Comparison of ENCODE assay signal across 14 mouse cellular contexts in genomic region chr10:36803705-36804104, GRCm38 (mm10).
DNase-seq lines count a peak whose midpoint lies in the region; ATAC-seq and TF ChIP-seq lines count a peak whose summit lies in the region.
"Had no signal": no experiment of that assay in that cellular context is flagged by ENCODE, and none has a peak within 500 bp of the region (broad histone marks: within the 10 kb centered on the region; RNA-seq: fewer than 3 reads in every experiment).

No protein-coding gene starts in this region.

- 25% methylated on average over 2 of the region's 2 CpGs for WGBS in kidney, embryonic 14.5 days
- WGBS in hindbrain, postnatal 0 days, result 12% methylated on average over 2 of the region's 2 CpGs
- WGBS in intestine, postnatal 0 days, result 28% methylated on average over 2 of the region's 2 CpGs

- ATAC-seq in kidney, embryonic 14.5 days (ENCODE audit: low FRiP score, low TSS enrichment), result peak; percentile 76; the same call in 1 of the 2 replicates
- 0 out of 2 replicates have a peak, but pooled peaks have one; percentile 51 for ATAC-seq in hindbrain, postnatal 0 days
- ATAC-seq in intestine, postnatal 0 days, result no peak

- no peak overlapping the region for H3K4me2 ChIP-seq in kidney, embryonic 14.5 days (replicated peaks; ENCODE audit: low read depth, low read length)
- no peak overlapping the region for H3K4me2 ChIP-seq in hindbrain, postnatal 0 days (ENCODE audit: low read depth, low read length)
- no peak overlapping the region for H3K4me2 ChIP-seq in intestine, postnatal 0 days (replicated peaks; ENCODE audit: low read depth)
- H3K4me2 ChIP-seq: liver, embryonic 13.5 days had no signal

- no peaks in the 10 kb centered on the region for H3K27me3 ChIP-seq in kidney, embryonic 14.5 days (ENCODE audit: control insufficient read depth, insufficient read depth, low read length)
- H3K27me3 ChIP-seq in hindbrain, postnatal 0 days (ENCODE audit: insufficient read depth, low read length), result no peaks in the 10 kb centered on the region
- H3K27me3 ChIP-seq in intestine, postnatal 0 days (replicated peaks; ENCODE audit: control insufficient read depth, insufficient read depth, low read length), result no peaks in the 10 kb centered on the region
- H3K27me3 ChIP-seq: CH12.LX; liver, embryonic 13.5 days had no signal

- TF ChIP-seq CTCF in hindbrain, postnatal 0 days (IDR thresholded peaks at IDR 0.05; ENCODE audit: low read depth), result peak; percentile 28; the same call in 1 of the 2 replicates
- TF ChIP-seq CTCF in intestine, postnatal 0 days (IDR thresholded peaks at IDR 0.05; ENCODE audit: low read depth), result no peak

- in situ Hi-C loops in ES-E14 (cut with MboI; ENCODE audit: low sequenced_read_pairs in 2 of 2, unreplicated experiment in 2 of 2), result no loop called here

- no peak overlapping the region for H3K27ac ChIP-seq in kidney, embryonic 14.5 days (ENCODE audit: low read depth, low read length)
- no peak overlapping the region for H3K27ac ChIP-seq in ES-E14 (ENCODE audit: insufficient read depth, low read depth, low read length, poor library complexity, severe bottlenecking)
- no peak overlapping the region for H3K27ac ChIP-seq in hindbrain, postnatal 0 days
- H3K27ac ChIP-seq in intestine, postnatal 0 days (ENCODE audit: low read depth, low read length), result no peak overlapping the region
- H3K27ac ChIP-seq: heart, adult 2 months; liver, embryonic 13.5 days had no signal

- no peak overlapping the region for H3K9ac ChIP-seq in kidney, embryonic 14.5 days (ENCODE audit: low read depth, low read length)
- H3K9ac ChIP-seq in ES-E14 (ENCODE audit: insufficient read depth, low read depth, low read length, poor library complexity, severe bottlenecking), result no peak overlapping the region
- no peak overlapping the region for H3K9ac ChIP-seq in hindbrain, postnatal 0 days (replicated peaks; ENCODE audit: low read length)
- no peak overlapping the region for H3K9ac ChIP-seq in intestine, postnatal 0 days (ENCODE audit: low read depth, low read length)
- H3K9ac ChIP-seq: liver, embryonic 13.5 days had no signal

- no peaks in the 10 kb centered on the region for H3K9me3 ChIP-seq in kidney, embryonic 14.5 days (ENCODE audit: control insufficient read depth, low read length)
- H3K9me3 ChIP-seq in ES-E14 (ENCODE audit: control insufficient read depth, insufficient read depth, low read depth, low read length), result no peaks in the 10 kb centered on the region
- H3K9me3 ChIP-seq in hindbrain, postnatal 0 days (ENCODE audit: low read length), result no peaks in the 10 kb centered on the region
- no peaks in the 10 kb centered on the region for H3K9me3 ChIP-seq in intestine, postnatal 0 days (ENCODE audit: control insufficient read depth)
- H3K9me3 ChIP-seq: liver, embryonic 13.5 days had no signal

- DNase-seq in kidney, postnatal 25 days, result no peak
- DNase-seq in ES-E14 (ENCODE audit: low read depth, low spot score) (peak; percentile 19), ZHBTc4 (ENCODE audit: low read depth, low spot score) (peak; percentile 77)
- peak; percentile 28 for DNase-seq in hindbrain, postnatal 0 days (ENCODE audit: low spot score)
- DNase-seq in thymus, postnatal 25 days, result no peak
- DNase-seq: cerebellum, adult 18-20 months; heart, adult 2 months; kidney, adult 2 months; left cerebral cortex, postnatal 4 days; liver, embryonic 13.5 days; right cerebral cortex, postnatal 4 days had no signal

- no peaks in the 10 kb centered on the region for H3K36me3 ChIP-seq in kidney, embryonic 14.5 days (ENCODE audit: control insufficient read depth, insufficient read depth, low read length)
- H3K36me3 ChIP-seq in ES-E14 (ENCODE audit: control insufficient read depth, insufficient read depth, low read length, poor library complexity, severe bottlenecking), result no peaks in the 10 kb centered on the region
- no peaks in the 10 kb centered on the region for H3K36me3 ChIP-seq in hindbrain, postnatal 0 days (ENCODE audit: insufficient read depth, low read length)
- no peaks in the 10 kb centered on the region for H3K36me3 ChIP-seq in intestine, postnatal 0 days (ENCODE audit: control insufficient read depth, insufficient read depth)
- H3K36me3 ChIP-seq: liver, embryonic 13.5 days had no signal

- no peak overlapping the region for H3K4me3 ChIP-seq in kidney, embryonic 14.5 days (ENCODE audit: low read length)
- no peak overlapping the region for H3K4me3 ChIP-seq in ES-E14 (ENCODE audit: insufficient read depth in 1 of 2, low read depth in 1 of 2, low read length in 2 of 2, poor library complexity in 1 of 2, severe bottlenecking in 1 of 2)
- no peak overlapping the region for H3K4me3 ChIP-seq in hindbrain, postnatal 0 days (ENCODE audit: low read length)
- H3K4me3 ChIP-seq in intestine, postnatal 0 days (ENCODE audit: low read depth, low read length), result no peak overlapping the region
- H3K4me3 ChIP-seq: heart, adult 2 months; liver, embryonic 13.5 days had no signal

- no peaks in the 10 kb centered on the region for H3K4me1 ChIP-seq in kidney, embryonic 14.5 days (ENCODE audit: control insufficient read depth, insufficient read depth, low read length)
- no peaks in the 10 kb centered on the region for H3K4me1 ChIP-seq in ES-E14 (ENCODE audit: control insufficient read depth in 2 of 2, insufficient read depth in 2 of 2, low read length in 2 of 2, poor library complexity in 1 of 2)
- no peaks in the 10 kb centered on the region for H3K4me1 ChIP-seq in hindbrain, postnatal 0 days (ENCODE audit: insufficient read depth, low read length)
- no peaks in the 10 kb centered on the region for H3K4me1 ChIP-seq in intestine, postnatal 0 days (replicated peaks; ENCODE audit: control insufficient read depth, insufficient read depth, low read length)
- H3K4me1 ChIP-seq: liver, embryonic 13.5 days had no signal

TF ChIP-seq in ES-E14, 5 proteins besides CTCF, POLR2A, EP300 and RAD21:
- TF ChIP-seq ZNF384 (IDR thresholded peaks at IDR 0.05; ENCODE audit: low read depth, low read length), result no peak
- TF ChIP-seq ZC3H11A (IDR thresholded peaks at IDR 0.05; ENCODE audit: borderline replicate concordance, low read depth, low read length), result no peak
- TF ChIP-seq MAFK (IDR thresholded peaks at IDR 0.05; ENCODE audit: insufficient read depth, low read depth, low read length), result no peak
- TF ChIP-seq HCFC1 (IDR thresholded peaks at IDR 0.05; ENCODE audit: borderline replicate concordance, insufficient read depth, low read length), result no peak
- no peak for TF ChIP-seq CHD2 (IDR thresholded peaks at IDR 0.05; ENCODE audit: low read depth, low read length)

Comparison
In these comparisons a context has a peak if more than half of its experiments do, and no peak if none do; other contexts are left out.
1. DNase-seq: peak in ES-E14 (single experiment), ZHBTc4 (single experiment) and hindbrain, postnatal 0 days (single experiment); none in kidney, postnatal 25 days (0 of 2) and thymus, postnatal 25 days (single experiment).